Mouse (Mus musculus): ENCODE data around the gene Tmem56.

The Tmem56 gene

GRCm38 (mm10) chr3:121163271-121163819 is 119.6 kb downstream of the Tmem56 start:
- DNase-seq, result peak; percentile 82 to 84

DNA sequence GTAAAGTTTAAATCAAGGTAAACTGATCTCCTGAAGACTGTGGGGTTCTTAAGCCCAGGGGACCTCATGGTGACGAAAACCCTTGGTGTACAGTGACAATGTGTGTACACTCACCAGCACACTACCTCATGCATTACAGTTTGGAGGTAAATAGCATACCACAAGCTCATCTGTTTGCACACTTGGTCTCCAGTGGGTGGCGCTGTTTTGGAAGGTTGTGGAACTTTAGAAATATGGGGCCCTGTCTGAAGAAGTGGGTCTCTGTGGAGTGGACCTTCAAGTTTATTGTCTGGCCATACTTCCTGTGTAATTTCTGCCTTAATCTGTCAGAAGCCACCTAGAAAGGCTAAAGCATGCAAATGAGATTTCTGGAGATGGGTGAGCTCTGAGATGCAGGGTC is 121.2 kb downstream of the Tmem56 start:
- peak in 1 of 2 experiments; percentile 6 for DNase-seq

DNA sequence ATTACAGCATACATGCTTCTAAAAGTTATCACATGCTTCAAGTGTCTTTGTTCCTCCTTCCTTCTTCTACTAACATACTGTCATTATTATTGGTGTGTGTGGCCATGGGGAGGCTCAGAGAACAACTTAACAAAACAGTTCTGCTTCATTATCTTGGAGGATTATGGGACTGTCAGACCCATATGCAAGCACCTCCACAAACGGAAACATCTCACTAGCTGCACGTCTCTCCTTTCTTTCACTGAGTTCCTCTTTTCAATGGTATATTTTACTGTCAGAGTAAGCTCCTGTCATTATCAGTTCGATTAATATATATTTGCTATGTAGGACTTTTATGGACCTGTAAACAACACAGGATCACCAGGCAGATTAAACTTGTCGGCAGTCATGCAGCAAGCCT is 122.5 kb downstream of the Tmem56 start:
- no peak for DNase-seq

- no peak for DNase-seq
These were observed 123.3 kb downstream of the Tmem56 start for GRCm38 (mm10) chr3:121159566-121159965.

DNA sequence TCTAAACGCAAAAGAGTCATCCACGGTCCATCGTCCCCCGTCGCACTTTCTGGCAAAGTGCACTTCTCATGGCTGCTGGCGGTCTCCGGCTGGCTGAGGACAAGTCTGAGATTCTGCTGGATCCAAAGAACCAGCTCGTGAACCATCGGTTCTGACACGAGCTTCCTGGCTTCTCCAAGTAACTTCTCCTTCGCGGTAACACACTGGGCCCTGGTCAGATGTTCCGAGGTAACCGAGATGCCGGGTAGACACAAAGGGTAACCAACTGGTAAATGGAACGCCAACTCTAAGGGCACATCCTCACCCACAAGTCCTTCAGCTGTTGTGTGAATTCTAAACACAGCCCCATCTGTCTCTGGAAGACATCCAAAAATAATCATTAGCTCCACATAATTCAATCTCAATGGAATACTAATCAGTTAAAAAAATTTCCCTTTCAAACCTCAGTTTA is 124.0 kb downstream of the Tmem56 start:
- no peak for DNase-seq

DNA sequence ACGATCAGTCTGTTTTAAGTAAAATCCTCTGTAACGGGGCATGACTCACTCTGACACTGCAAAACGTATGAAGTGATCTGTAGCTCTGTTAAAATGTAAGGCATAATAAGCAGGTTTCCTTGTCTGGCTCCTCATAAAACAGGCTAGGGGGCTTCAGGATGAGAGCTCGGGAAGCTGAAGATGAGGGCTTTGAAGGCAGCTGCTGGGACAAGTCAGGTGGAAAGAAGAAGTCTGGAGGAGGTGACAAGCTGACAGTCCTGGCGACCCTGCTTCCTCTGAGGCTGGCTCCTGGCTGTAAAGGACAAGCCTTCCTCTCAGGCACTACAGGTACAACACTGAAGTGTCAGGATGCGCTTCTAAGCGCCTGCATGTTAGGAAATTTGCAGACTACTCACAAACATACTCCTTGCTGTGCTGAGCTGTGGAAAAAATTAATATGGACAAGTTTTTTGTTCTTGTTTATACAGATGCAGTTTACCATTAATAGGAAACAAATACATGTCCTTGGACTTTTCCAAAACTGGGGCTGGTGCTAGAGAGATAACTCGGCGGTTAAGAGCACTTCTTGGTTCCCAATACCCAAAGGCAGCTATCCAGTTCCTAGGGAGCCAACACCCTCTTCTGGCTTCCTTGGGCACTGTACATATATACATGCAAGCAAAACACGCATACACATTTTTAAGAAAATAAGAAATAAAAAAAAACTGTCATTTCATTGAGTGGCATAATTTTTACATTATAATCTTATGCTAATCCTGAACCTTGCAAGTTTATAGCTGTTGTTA is 125.2 kb downstream of the Tmem56 start:
- DNase-seq, result no peak

DNA sequence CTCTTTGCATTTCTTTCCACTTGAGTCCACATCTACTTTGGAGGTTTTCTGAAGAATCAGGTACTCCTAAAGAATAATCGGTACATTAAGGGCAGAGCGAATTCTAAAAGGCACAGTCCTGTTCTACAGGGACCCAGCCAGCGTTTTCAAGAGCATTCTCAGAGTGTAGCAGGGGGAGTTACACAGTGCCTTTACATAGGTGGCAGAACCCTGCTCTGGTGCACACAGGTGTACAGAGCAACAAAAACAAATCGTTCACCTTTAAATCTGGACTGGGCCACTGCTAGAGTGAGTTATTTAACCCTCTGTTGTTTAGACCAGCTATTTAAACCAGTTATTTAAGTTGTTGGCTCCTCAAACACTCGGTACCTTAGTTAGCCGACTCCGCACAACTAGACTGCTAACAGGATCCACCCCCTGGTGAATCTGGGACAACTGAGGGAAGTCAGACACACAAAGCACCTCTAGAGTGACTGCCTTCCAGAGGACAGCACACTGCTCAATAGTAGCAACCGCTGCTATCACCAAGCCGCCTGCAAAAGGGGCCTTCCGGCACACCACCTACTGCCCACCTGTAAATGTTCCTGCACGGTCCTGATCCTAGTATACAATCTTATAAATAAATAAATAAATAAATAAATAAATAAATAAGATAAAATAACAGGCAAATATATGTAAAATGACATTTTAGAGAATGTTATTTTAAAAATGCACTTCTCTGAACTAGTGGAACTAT is 126.3 kb downstream of the Tmem56 start:
- DNase-seq, result no peak

GRCm38 (mm10) chr3:121156043-121156442 is 126.9 kb downstream of the Tmem56 start:
- no peak for DNase-seq
